Mouse (Mus musculus) kidney, adult 8-10 months (tissue): Measurements from ENCODE around the gene Gtf2a1l.

Experiments
- DNase-seq, 2 experiments: peaks; one replicate each; pipeline ENCODE4 v3.0.0; 2022

Gtf2a1l gene

DNA sequence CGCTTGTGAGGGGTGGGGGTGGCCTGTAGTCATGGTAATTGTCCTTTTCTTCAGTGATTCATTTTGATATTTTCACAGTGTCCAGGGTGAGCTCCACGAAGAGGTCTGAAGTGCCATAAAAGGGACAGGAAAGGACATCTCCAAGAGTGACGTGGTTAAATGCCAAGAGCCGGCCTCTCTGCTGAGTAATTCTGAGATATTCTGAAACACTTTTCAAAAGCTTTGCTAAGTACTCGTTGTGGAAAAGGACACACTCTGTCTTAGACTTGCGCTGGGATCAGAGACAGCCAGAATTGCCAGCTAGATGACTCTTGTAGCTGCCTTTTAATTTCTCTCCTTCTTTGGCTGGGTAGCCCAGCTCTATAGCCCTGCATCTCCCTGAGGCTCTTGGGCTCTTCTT lies 9.9 kb upstream of the Gtf2a1l start:
- no peak for DNase-seq

DNA sequence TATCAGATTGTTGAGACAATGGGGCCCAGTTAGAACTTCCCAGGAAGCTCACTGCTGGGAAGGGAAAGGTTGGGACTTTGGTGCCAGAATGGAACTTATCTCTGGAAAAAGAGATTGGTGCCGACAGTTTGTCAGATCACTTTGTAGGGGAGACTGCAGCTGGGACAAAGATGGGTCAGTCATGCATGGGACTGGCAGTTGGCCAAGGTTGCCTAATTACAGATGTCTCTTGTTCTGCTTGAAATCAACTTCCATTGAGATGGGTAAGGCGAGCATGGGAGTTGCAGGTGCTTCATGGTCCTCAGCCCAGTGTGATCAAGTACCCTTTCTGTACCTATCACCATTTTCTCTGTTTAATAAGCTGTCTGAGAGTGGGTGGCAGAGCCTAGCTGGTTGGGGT lies 2.4 kb upstream of the Gtf2a1l start:
- DNase-seq = no peak

DNA sequence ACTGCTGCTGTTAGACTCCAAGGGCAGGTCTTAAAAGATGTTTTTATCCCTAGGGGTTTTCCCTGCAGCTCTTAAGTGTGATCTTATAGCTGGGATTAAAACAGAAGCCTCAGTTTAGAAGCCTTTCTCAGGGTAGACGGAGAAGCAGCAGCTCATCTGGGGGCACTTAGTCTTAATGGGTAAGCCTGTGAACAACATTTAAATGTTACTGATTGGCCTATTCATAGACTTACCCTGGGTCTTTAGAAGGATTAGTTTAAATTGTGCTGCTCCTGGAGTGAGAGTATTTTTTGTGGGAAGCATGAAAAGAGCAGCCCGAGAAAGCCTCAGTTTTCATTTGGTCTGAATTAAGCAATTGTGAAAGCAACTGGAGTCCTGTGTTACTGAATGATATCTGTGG lies 1.5 kb downstream of the Gtf2a1l start:
- no peak for DNase-seq

DNA sequence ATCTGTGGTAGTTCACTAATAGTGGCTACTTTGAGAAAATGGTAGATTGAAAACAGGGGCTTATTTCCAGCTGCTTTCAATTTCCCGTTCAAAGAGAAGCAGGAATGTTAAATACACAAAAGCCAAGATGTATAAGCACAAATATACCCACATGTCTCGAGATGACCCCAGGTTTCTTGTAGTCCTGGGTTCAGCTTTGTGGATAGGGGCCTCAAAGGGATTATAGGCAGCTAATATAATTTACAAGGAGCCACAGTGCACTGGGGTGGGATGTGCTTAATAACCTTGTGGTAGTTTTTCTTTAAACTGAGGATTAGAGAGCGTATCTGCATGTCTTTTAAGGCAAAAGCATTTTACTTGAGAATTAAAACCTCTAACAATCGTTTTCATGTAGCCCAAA lies 2.3 kb downstream of the Gtf2a1l start:
- DNase-seq = no peak

DNA sequence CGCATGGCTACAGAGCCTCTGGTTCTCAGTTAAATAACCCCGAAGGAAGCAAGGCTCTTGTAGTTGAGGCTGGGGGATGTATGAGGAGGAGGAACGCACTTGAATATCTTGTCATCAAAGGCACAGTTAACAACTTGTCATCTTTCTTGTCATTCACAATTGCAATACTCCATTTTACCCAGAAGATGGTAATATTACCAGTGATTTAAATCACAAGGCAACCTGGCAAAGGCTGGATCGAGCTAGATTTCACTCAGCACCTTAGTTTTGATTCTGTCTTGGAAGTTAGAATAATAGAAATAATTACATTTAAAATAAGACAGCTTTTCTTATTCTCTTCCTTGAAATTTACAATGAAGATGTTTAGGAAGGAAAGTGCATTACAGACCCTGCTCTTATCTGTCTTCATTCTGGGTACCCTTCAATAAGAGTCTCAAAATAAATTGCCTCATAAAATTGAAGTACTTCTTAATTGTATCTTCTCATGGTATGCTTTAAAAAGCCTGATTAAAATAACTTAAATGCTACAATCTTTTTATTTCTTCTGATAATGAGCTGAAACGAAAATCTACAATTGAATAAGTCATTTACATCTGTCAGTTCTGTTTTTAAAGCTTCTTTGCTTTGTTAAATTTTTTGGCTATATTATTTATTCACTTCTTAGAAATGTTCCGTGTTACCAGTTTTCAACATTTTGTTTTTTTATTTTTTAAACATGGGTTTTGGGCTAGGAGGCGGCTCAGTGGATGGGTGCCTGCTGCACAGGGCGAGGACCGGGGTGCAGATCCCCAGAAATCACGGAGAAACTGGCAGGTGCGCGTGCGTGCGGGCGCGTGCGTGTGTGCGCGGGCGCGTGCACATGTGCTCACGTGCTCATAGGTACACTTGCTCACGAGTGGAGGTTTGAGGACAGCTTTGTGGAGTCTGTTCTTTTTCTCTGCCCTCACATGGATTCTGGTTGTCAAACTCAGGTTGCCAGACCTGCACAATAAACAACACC lies 7.2 kb downstream of the Gtf2a1l start:
- DNase-seq = no peak

DNA sequence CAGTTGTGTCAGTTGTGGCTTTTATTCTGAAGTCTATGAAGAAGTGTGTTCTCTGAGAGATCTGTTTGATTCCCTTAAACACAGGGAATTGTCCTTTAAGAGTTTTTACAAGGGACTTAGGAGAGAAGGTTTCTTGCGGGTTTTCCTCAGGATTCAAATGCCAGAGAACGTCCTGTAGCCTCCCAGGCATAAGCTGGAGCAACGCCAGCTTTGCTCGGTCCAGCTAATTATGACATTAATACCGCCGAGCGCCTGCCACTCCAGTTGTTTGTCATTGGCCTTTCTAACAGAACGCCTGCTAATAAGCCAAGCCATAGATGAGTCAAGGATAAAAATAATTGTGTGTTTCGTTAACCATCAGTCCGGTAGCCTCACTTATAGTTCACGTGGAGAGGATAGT lies 19.8 kb downstream of the Gtf2a1l start:
- no peak for DNase-seq

DNA sequence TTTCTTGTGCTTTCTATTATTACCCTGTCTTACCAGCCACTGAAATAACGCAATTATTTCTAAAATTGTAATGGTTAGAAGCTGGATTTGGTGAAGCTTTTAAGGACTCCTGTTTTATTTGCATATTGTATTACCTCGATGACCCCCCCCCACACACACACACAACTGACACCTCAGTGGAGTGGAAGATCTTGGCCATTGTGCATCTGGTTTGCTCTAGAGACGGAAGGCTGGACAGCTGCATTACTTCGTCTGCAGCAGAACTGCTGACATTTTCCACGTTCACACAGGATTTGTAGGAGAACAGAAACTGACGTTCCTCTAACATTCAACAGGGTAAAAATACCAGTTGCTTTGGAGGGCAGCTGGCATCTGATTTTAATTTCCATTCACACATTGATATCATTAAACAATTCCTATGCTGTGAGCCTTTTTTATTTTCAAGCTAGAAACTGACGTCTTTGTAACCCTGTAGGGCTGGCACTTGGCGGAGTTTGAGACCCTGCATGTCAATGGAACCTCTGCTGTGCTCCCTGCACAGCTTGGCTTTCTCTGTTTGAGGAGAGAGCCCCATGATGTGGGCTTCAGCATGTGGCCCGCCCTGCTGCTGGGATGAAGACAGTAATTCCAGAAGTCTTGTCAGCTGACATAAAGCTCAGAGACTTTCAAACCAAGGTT lies 28.3 kb downstream of the Gtf2a1l start:
- no peak for DNase-seq

DNA sequence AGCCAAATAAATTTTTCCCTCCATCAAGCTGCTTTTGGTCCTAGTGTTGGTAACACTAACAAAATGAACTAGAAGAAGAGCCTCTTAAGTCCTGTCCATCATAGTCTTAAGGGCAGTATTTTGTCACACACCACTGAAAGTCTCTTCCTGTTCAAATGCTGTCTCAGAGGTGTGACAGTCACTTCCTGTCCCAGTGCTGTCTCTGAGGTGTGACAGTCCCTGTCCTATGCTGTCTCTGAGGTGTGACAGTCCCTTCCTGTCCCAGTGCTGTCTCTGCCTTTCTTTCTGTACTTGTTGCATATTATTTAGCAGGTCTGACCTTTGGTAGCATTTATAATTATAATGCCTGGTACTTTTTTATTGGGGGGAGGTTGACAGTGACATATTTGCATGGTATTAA lies 32.4 kb downstream of the Gtf2a1l start:
- no peak for DNase-seq

DNA sequence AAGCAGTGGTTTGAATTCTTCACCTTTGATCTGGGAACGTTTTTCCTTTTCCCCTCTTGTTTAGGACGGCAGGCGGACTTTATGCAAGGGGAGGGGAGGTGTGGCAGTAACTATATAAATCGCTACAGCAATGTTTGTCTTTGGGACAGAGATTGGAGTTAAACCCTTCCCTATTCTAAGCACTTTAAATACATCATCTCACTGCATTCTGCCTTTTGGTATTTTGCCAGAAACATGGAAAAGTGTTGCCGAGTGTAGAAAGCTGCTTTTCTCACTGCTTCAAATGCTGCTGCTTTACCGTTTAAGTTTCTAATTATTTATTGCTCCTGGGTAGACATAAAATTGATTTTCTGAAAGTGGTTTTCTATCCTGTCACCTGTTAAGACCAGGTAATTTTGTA lies 33.9 kb downstream of the Gtf2a1l start:
- DNase-seq = no peak

DNA sequence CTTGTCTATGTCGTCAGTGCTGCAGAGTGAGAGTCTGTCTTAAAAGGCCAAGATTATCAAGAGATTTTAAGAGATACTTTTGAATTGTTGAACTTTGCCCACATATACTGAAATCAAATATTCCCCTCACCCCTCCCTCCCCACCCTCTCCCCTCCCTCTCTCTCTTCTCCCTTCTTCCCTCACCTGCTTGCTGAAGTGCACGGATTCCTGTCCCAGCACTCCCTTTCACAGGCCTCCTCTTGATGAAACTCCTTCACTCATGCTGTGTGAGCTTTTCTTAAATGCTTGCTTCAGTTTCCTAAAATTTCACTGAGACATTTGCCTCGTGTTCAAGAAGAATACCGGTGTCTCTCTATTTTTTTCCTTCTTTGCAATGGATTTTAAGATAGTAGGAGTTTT lies 34.7 kb downstream of the Gtf2a1l start:
- no peak for DNase-seq

DNA sequence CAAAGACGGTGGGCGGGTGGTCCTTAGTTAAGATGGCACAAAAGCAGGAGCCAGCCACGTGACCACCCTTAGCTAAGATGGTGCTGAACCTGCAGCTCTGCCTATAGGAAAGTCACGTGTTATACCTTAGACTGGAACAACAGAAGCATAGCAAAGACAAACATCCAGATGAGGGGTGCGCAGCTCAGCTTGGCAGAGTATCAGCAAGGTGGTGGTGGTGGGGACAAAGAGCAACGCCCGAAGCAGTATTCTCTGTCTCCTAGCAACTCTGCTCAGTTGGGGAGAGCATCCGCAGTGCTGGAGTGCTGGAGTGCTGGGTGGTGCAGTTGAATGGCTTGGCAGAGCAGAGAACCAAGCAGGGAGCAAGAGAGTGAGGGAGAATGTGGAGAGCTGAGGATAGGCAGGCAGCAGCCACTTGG lies 37.8 kb downstream of the Gtf2a1l start:
- DNase-seq = no peak

DNA sequence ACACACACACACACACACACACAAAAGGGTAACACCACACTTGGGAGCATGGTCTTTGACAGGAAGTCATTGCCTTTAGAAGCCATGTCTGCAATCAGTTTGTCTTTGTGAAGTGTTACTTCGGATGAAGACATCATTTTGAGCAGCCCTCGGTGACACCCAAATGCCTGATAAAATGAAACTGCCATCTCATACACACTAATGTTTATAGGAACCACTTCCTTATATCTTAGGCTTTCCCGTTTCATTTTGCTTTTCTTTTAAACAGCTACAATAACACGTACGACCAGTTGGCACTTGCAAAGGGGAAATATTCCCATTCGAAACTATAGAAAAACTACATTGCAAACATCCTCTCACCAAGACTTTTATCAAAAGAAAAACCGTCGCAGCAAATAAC lies 81.2 kb downstream of the Gtf2a1l start:
- no peak for DNase-seq

DNA sequence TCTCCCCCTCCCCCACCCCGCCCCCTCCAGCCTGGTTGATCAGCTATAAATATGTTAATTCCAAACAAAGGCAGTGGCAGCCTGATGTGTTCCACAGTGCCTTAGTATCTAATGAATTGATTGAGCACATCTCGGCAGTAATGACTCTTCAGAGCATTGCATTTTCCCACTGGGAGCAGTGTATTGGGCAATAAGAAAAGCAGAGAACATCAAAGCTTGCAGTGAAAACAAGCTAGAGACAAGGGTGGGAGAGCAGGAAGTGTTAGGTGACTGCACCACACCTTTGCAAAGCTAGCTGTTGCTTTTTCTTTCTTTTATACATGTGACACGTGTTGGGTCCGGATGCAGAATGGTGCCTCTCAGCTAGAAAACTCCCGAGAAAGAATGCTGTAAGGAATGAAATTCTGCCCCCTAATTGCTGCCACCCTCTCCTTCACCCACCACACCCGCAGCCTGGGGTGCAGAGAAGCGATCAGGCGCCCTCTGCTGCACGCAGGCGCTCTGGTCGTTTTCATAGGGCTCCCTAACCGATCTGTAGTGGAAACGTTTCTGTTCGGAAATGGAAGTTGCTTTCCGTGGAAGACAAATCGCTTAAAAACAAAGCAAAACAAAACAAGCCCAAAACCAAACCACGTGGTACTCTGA lies 84.5 kb downstream of the Gtf2a1l start:
- DNase-seq = peak in 1 of 2 experiments; percentile 16

DNA sequence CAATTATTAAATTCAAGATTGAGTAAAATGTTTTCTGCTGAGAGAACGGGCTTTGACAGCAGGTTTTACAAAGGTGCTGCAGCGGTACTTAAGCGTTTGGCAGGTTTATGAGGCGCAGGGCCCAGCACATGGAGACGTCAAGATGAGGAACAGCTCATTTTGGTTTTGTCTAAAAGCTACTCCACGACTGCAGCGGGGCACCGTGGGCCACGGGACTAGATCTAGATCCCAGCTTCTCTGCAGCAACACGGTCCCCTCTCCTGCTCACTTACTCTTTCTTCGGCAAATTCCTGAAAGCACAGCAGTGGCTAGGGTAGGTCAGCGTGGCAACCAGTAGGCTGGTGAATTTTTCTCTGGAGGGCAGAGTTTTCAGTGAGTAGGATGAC lies 85.0 kb downstream of the Gtf2a1l start:
- DNase-seq = no peak

DNA sequence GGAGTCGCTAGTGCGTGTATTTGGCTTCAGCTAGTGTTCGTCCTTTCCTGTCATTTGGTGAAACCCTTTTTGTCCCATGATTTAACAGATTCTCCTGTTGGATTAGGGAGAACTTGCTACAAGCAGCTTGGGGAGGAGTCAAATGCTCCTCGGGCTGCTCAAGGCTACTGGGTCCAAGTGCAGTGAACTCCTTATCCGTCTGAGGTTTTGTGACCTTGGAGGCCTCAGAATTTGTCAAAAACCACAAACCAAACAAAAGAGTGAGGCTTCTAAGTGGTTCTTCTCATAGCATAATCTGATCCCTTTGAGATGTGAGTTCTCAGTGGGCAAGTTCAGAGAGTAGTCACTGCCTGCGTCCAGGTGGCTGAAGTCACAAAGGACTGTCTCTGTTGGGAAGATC lies 87.3 kb downstream of the Gtf2a1l start:
- DNase-seq = no peak

DNA sequence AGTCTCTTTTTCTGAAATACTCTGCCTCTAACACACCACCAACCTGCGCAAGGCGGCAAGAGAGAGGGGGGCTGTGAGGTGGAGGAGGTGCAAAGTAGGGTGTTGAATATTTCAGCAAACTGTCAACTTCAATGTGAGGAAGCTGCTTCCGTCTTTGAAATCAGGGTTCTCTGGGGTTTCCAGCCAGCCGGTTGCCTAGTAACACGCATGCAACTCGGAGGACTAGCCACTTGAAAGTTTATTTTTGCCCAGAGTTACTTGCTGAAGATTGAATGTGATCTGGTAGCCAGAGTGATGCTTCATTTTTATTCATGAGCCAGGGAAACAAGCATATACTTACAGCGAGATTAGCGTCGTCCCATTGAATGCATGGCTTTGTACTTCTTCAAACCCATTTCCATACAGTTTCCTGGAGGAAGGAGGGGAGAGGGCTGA lies 89.6 kb downstream of the Gtf2a1l start:
- DNase-seq = no peak

DNA sequence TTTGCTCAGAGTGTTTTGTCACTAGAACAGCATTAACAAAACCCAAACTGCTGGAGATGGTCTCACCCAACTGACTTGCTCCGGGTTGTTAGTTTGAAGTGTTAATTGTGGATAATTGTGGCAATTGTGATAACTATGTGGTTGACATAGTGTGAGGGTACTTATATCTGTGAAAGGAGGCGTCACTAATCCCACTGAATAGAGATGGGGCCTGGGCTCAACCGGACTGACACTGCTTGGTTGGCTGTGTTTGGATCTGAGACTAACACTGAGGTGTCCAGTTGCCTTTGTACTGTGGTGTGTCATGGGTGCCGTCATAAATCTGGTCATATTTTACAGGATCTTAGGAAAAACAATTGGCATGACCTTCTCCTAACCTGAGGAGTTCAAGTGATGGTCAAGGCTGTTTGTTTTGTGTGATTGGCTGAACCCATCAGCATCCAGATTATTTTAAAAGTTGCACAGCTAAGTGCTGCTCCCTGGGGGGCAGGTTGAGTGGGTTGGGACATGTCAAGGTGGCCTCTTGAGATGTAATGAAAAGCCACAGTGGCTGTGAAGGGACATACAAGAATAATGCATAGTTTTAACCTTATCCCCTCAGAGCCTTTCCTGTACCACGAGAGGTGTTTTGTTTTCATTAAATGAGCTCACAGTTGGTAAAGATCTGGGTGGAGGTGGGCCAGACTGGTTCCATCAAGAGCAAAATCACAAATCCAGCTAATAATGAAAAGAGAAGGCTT lies 95.1 kb downstream of the Gtf2a1l start:
- DNase-seq = no peak

DNA sequence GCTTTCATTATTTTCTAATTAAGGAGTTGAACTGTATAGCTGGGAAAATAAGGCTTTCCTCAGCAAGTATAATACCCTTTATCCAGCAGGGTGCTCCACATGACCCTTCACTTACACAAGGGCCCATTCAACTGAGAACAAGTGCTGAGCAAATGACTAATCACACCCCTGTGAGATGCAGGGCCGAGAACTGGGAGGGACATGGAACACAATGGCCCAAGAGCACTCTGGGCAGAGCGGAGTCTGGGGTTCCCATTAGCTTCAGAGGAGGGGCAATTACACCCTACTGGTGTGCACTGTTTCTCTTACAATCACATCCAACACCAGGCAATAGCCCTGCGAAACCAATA lies 95.7 kb downstream of the Gtf2a1l start:
- no peak for DNase-seq
